Mouse (Mus musculus) E14TG2a.4 (cell line): ENCODE measurements at regions not wholly inside any gene's neighbourhood (a gene's known extent, or its start where the extent isn't known, plus 50 kb on each side); places are given as distances from the start of the nearest gene placed in this dataset.

Experiments
- CTCF ChIP-seq: conservative IDR thresholded peaks from 2 replicates; pipeline ENCODE4 v1.5.1; 2014; ENCODE audit warnings: low read length
- NANOG ChIP-seq: IDR thresholded peaks from 2 replicates; pipeline ENCODE4 v1.6.1; 2014; ENCODE audit warnings: borderline replicate concordance, low read length, mixed read lengths
- POU5F1 ChIP-seq: IDR thresholded peaks from 2 replicates; pipeline ENCODE4 v1.6.1; 2014; ENCODE audit warnings: low read length, borderline replicate concordance

- TF ChIP-seq CTCF: no peak
- no peak for TF ChIP-seq POU5F1
- TF ChIP-seq NANOG: no peak
Measured at GRCm38 (mm10) chr1:71844938-71845685, 192.1 kb upstream of the Fn1 start.
